Mouse (Mus musculus): ENCODE results near the gene Ntm.

- no peak for TF ChIP-seq CTCF (IDR thresholded peaks at IDR 0.05; ENCODE audit: control insufficient read depth, insufficient read depth, insufficient read length)
- TF ChIP-seq USF1 (IDR thresholded peaks at IDR 0.05; ENCODE audit: low read depth): no peak
- no peak for TF ChIP-seq MAX (IDR thresholded peaks at IDR 0.05)
- no peak for TF ChIP-seq MYOG (IDR thresholded peaks at IDR 0.05; ENCODE audit: control insufficient read depth, extremely low read depth, insufficient read length)
- no peak for TF ChIP-seq CEBPB (IDR thresholded peaks at IDR 0.05; ENCODE audit: low read depth)
These were observed 241.5 kb downstream of the Ntm start for GRCm38 (mm10) chr9:29721461-29721860.

Measured in C2C12 (cell line).